In genomic region chr10:62896774-62897173, GRCm38 (mm10) we compare ENCODE assay signal across 18 mouse cellular contexts. TPM values are rescaled to one million over a fixed set of nuclear protein-coding genes. Genes with fewer than 3 reads are reported as not detected.
DNase-seq lines count a peak whose midpoint lies in the region; ATAC-seq and TF ChIP-seq lines count a peak whose summit lies in the region.
"Had no signal": no experiment of that assay in that cellular context is flagged by ENCODE, and none has a peak within 500 bp of the region (broad histone marks: within the 10 kb centered on the region; RNA-seq: fewer than 3 reads in every experiment).

No protein-coding gene starts in this region.

- no peaks in the 10 kb centered on the region for H3K36me3 ChIP-seq in forebrain, postnatal 0 days (ENCODE audit: insufficient read depth)
- no peaks in the 10 kb centered on the region for H3K36me3 ChIP-seq in forebrain, embryonic 13.5 days (ENCODE audit: poor library complexity, severe bottlenecking)
- H3K36me3 ChIP-seq in kidney, adult 2 months (ENCODE audit: control insufficient read depth, insufficient read depth, low read length): no peaks in the 10 kb centered on the region
- H3K36me3 ChIP-seq: embryonic facial prominence, embryonic 10.5 days; forebrain, embryonic 15.5 days; midbrain, embryonic 12.5 days had no signal

- H3K27me3 ChIP-seq in forebrain, postnatal 0 days (ENCODE audit: insufficient read depth, low read length): no peaks in the 10 kb centered on the region
- no peaks in the 10 kb centered on the region for H3K27me3 ChIP-seq in forebrain, embryonic 13.5 days
- no peaks in the 10 kb centered on the region for H3K27me3 ChIP-seq in kidney, adult 2 months (replicated peaks; ENCODE audit: control insufficient read depth, insufficient read depth, low read length)
- H3K27me3 ChIP-seq: forebrain, embryonic 15.5 days; midbrain, embryonic 12.5 days had no signal

- no peaks in the 10 kb centered on the region for H3K4me1 ChIP-seq in forebrain, postnatal 0 days (ENCODE audit: insufficient read depth)
- no peaks in the 10 kb centered on the region for H3K4me1 ChIP-seq in forebrain, embryonic 13.5 days
- no peaks in the 10 kb centered on the region for H3K4me1 ChIP-seq in kidney, adult 2 months (ENCODE audit: control insufficient read depth, insufficient read depth, low read length)
- H3K4me1 ChIP-seq: embryonic facial prominence, embryonic 10.5 days; forebrain, embryonic 15.5 days; midbrain, embryonic 12.5 days had no signal

- no peak for TF ChIP-seq POLR2A in kidney, adult 2 months (IDR thresholded peaks at IDR 0.05; ENCODE audit: low read depth, low read length)

- no peak for DNase-seq in forebrain, postnatal 0 days
- DNase-seq in kidney, adult 2 months: peak; percentile 48
- no peak for DNase-seq in kidney, postnatal 10 days
- DNase-seq in 416B (ENCODE audit: low read depth) (peak; percentile 47), R1 (ENCODE audit: low read depth, low spot score) (peak; percentile 95)
- no peak for DNase-seq in thymus, postnatal 25 days
- no peak for DNase-seq in adrenal gland, postnatal 4 days (ENCODE audit: low spot score in 2 of 2)
- DNase-seq: adrenal gland, adult 8-10 months; cerebellum, adult 11 months; cerebellum, postnatal 25 days; heart, adult 11 months; thymus, postnatal 4 days had no signal

- 76% methylated on average over 4 of the region's 4 CpGs for WGBS in forebrain, postnatal 0 days
- WGBS in forebrain, embryonic 13.5 days: 68% methylated on average over 4 of the region's 4 CpGs
- 35% methylated on average over 4 of the region's 4 CpGs for WGBS in kidney, adult 2 months

- H3K9me3 ChIP-seq in forebrain, postnatal 0 days (ENCODE audit: low read length): no peaks in the 10 kb centered on the region
- no peaks in the 10 kb centered on the region for H3K9me3 ChIP-seq in forebrain, embryonic 13.5 days (replicated peaks)
- H3K9me3 ChIP-seq: embryonic facial prominence, embryonic 10.5 days; forebrain, embryonic 15.5 days; midbrain, embryonic 12.5 days had no signal

- H3K4me2 ChIP-seq in forebrain, postnatal 0 days (ENCODE audit: low read depth): no peak overlapping the region
- no peak overlapping the region for H3K4me2 ChIP-seq in forebrain, embryonic 13.5 days
- H3K4me2 ChIP-seq: forebrain, embryonic 15.5 days; hindbrain, embryonic 14.5 days; midbrain, embryonic 12.5 days had no signal

- no peak overlapping the region for H3K4me3 ChIP-seq in forebrain, postnatal 0 days (ENCODE audit: low read depth, low read length)
- H3K4me3 ChIP-seq in forebrain, embryonic 13.5 days: no peak overlapping the region
- no peak overlapping the region for H3K4me3 ChIP-seq in kidney, adult 2 months (ENCODE audit: insufficient read depth, low read depth, low read length)
- H3K4me3 ChIP-seq: embryonic facial prominence, embryonic 10.5 days; forebrain, embryonic 15.5 days; midbrain, embryonic 12.5 days had no signal

- H3K9ac ChIP-seq in forebrain, postnatal 0 days: no peak overlapping the region
- H3K9ac ChIP-seq in forebrain, embryonic 13.5 days: no peak overlapping the region
- H3K9ac ChIP-seq: forebrain, embryonic 15.5 days; hindbrain, embryonic 14.5 days; midbrain, embryonic 12.5 days had no signal

- no peak for ATAC-seq in forebrain, postnatal 0 days
- ATAC-seq in forebrain, embryonic 13.5 days: no peak
- ATAC-seq: forebrain, embryonic 15.5 days had no signal

- 0 out of 2 replicates have a peak, but pooled peaks have one; percentile 16 for TF ChIP-seq CTCF in forebrain, postnatal 0 days (IDR thresholded peaks at IDR 0.05; ENCODE audit: low read depth)
- TF ChIP-seq CTCF in kidney, adult 2 months (conservative IDR thresholded peaks at IDR 0.05; ENCODE audit: insufficient read depth, insufficient read length, low read depth, low read length): 0 out of 2 replicates have a peak, but pooled peaks have one; percentile 16

- H3K27ac ChIP-seq in forebrain, postnatal 0 days (ENCODE audit: low read depth, low read length): no peak overlapping the region
- H3K27ac ChIP-seq in forebrain, embryonic 13.5 days: no peak overlapping the region
- 0 out of 2 replicates have a peak overlapping the region, but pooled peaks have one; percentile 47 for H3K27ac ChIP-seq in kidney, adult 2 months (ENCODE audit: insufficient read depth, low read depth, low read length)
- H3K27ac ChIP-seq: embryonic facial prominence, embryonic 10.5 days; forebrain, embryonic 15.5 days; hindbrain, embryonic 14.5 days; macrophage; midbrain, embryonic 12.5 days had no signal

RNA-seq across cellular contexts. Expression of gene Tet1, which starts 12.0 kb away (rescaled TPM):
- 26.2 and 32.7 TPM in 2 replicates for total RNA-seq in forebrain, postnatal 0 days (2014; rRNA removed)
- 17.2 and 32.1 TPM in 2 replicates for polyA plus RNA-seq in forebrain, postnatal 0 days (2015; fragmentation: Nextera tagmentation; extraction: Ambion mirVana)
- polyA plus RNA-seq in forebrain, embryonic 13.5 days (2015; fragmentation: Nextera tagmentation; extraction: Ambion mirVana): 29.2 and 32.1 TPM in 2 replicates
- polyA plus RNA-seq in kidney, adult 2 months (2012; rRNA removed): 1.4 and 1.7 TPM in 2 replicates
- 10 to 100 TPM; 19.1 to 19.6 TPM for total RNA-seq in adrenal gland, postnatal 4 days (2021)

RNA-seq across cellular contexts. Expression of gene Slc25a16, which starts 23.7 kb away (rescaled TPM):
- 23.1 and 25.1 TPM in 2 replicates for total RNA-seq in forebrain, postnatal 0 days (2014; rRNA removed)
- polyA plus RNA-seq in forebrain, postnatal 0 days (2015; fragmentation: Nextera tagmentation; extraction: Ambion mirVana): 10.4 and 15.1 TPM in 2 replicates
- polyA plus RNA-seq in forebrain, embryonic 13.5 days (2015; fragmentation: Nextera tagmentation; extraction: Ambion mirVana): 14.0 and 15.0 TPM in 2 replicates
- polyA plus RNA-seq in kidney, adult 2 months (2012; rRNA removed): 105 and 143 TPM in 2 replicates
- 10 to 100 TPM; 34.3 to 36.6 TPM for total RNA-seq in adrenal gland, postnatal 4 days (2021)

RNA-seq across cellular contexts. Expression of gene Dna2, which starts 50.1 kb away (rescaled TPM):
- 2.8 and 2.9 TPM in 2 replicates for total RNA-seq in forebrain, postnatal 0 days (2014; rRNA removed)
- polyA plus RNA-seq in forebrain, postnatal 0 days (2015; fragmentation: Nextera tagmentation; extraction: Ambion mirVana): 1.8 and 2.0 TPM in 2 replicates
- polyA plus RNA-seq in forebrain, embryonic 13.5 days (2015; fragmentation: Nextera tagmentation; extraction: Ambion mirVana): 16.4 and 18.6 TPM in 2 replicates
- 6.9 TPM in 2 replicates for polyA plus RNA-seq in kidney, adult 2 months (2012; rRNA removed)
- 10 to 100 TPM in 1 of 2 experiments, 1 to 10 TPM in 1; 9.5 to 11.8 TPM for total RNA-seq in adrenal gland, postnatal 4 days (2021)

Comparison
In these comparisons a context has a peak if more than half of its experiments do, and no peak if none do; other contexts are left out.
1. DNase-seq: peak in kidney, adult 2 months (single experiment), 416B (single experiment) and R1 (single experiment); none in forebrain, postnatal 0 days (single experiment), kidney, postnatal 10 days (single experiment), thymus, postnatal 25 days (single experiment) and adrenal gland, postnatal 4 days (0 of 2).